Mouse (Mus musculus): ENCODE measurements around the gene Numbl. TPM values are rescaled to one million over a fixed set of nuclear protein-coding genes. Genes with fewer than 3 reads are reported as not detected.

Numbl gene
- polyA plus RNA-seq, 1 experiment from 2014 or later: 4.6 TPM

DNA sequence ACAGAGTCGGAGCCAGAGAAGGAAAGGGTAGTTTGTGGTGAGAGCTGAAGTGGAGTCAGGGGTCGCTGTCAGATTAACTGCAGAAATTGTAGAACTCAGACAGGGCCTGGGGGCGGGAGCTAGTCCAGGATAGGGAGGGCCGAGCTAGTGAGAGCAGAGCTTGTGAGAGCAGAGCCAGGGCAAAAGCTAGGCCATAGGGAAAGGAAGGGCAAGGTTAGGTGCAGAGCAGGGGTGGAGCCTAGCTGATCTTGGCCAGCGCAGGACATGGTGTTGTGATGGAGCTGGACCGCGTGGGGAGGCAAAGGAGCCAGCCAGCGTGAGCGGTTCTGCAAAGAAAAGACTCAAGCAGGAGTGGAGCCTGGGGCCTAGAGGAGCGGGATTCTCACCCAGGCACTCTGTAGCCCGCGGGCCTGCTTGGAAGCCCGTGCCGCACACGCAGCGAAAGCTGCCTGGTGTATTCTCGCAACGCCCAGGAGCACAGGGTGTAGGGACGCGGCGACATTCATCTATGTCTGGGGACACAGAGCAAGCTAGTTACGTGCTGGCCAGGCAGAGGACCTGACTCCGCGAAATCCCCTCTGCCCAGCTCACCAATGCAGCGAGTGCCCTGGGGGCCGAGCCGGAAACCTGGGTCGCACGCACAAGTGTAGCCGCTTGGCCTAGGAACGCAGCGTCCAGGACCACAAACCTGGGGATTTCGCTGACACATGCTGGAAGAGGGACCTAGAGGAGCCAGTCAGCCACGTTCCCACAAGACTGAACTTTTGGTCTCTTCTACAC, 68.1 kb downstream of the Numbl start:
- peak overlapping the region; percentile 36 for H3K4me3 ChIP-seq (ENCODE audit: low read depth, low read length)
- H3K36me3 ChIP-seq (ENCODE audit: control insufficient read depth, insufficient read depth, low read length): no peaks in the 10 kb centered on the region
- 29% methylated on average over 34 of the region's 34 CpGs for WGBS (ENCODE audit: insufficient replicate concordance)

DNA sequence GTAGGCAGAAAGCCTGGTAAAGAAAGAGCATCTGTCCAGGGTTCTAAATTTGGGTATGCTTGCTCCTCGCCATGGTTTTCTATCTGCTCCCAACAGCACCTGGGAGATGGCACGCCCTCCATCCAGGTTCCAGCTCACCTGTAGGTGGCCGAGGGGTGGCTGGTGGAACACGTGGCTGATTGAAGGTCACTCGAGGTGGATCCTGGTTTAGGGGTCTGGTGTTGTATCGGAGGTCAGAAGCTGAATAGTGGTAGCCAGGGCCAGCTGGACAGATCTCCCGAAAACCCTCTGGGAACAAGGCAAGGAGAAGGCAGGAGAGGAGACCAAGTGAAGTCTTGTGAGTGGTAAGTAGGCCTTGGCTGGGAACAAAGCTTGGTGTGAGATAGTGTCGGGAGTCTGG, 69.3 kb downstream of the Numbl start:
- Histone ChIP-seq H3K27ac (ENCODE audit: low read depth, low read length) (no peak overlapping the region), H3K36me3 (ENCODE audit: control insufficient read depth, insufficient read depth, low read length) (no peaks in the 10 kb centered on the region), H3K9ac (ENCODE audit: low read depth, low read length) (no peak overlapping the region), H3K4me3 (ENCODE audit: low read depth, low read length) (no peak overlapping the region), H3K4me2 (no peak overlapping the region), H3K9me3 (replicated peaks; ENCODE audit: control insufficient read depth, low read length) (no peaks in the 10 kb centered on the region), H3K4me1 (ENCODE audit: control insufficient read depth, insufficient read depth, low read length) (peaks cover 28% of the 10 kb centered on the region), H3K27me3 (ENCODE audit: control insufficient read depth, insufficient read depth, low read length) (peaks cover 86% of the 10 kb centered on the region)
- no peak for ATAC-seq (replicated peaks; ENCODE audit: insufficient number of reproducible peaks, low FRiP score, low TSS enrichment)
- WGBS (ENCODE audit: insufficient replicate concordance): 80% methylated on average over 8 of the region's 8 CpGs

More for the DNA sequence above, 68.1 kb downstream of the Numbl start:
- no peak overlapping the region for H3K27ac ChIP-seq (ENCODE audit: low read depth, low read length)
- peaks cover 79% of the 10 kb centered on the region for H3K27me3 ChIP-seq (ENCODE audit: control insufficient read depth, insufficient read depth, low read length)
- H3K4me2 ChIP-seq: peak overlapping the region; percentile 57
- ATAC-seq (replicated peaks; ENCODE audit: insufficient number of reproducible peaks, low FRiP score, low TSS enrichment): no peak
- H3K4me1 ChIP-seq (ENCODE audit: control insufficient read depth, insufficient read depth, low read length): peaks cover 25% of the 10 kb centered on the region
- H3K9me3 ChIP-seq (replicated peaks; ENCODE audit: control insufficient read depth, low read length): no peaks in the 10 kb centered on the region
- H3K9ac ChIP-seq (ENCODE audit: low read depth, low read length): 0 out of 2 replicates have a peak overlapping the region, but pooled peaks have one; percentile 40

- Histone ChIP-seq H3K9me3 (replicated peaks; ENCODE audit: control insufficient read depth, low read length) (no peaks in the 10 kb centered on the region), H3K4me3 (ENCODE audit: low read depth, low read length) (no peak overlapping the region), H3K4me1 (ENCODE audit: control insufficient read depth, insufficient read depth, low read length) (peaks cover 30% of the 10 kb centered on the region), H3K4me2 (no peak overlapping the region), H3K36me3 (ENCODE audit: control insufficient read depth, insufficient read depth, low read length) (no peaks in the 10 kb centered on the region), H3K27ac (ENCODE audit: low read depth, low read length) (no peak overlapping the region), H3K9ac (ENCODE audit: low read depth, low read length) (no peak overlapping the region), H3K27me3 (ENCODE audit: control insufficient read depth, insufficient read depth, low read length) (peaks cover 86% of the 10 kb centered on the region)
- no peak for ATAC-seq (replicated peaks; ENCODE audit: insufficient number of reproducible peaks, low FRiP score, low TSS enrichment)
- 77% methylated on average over 11 of the region's 11 CpGs for WGBS (ENCODE audit: insufficient replicate concordance)
These were observed 69.9 kb downstream of the Numbl start for GRCm38 (mm10) chr7:27328161-27328560.

GRCm38 (mm10) chr7:27328648-27329047, 70.4 kb downstream of the Numbl start:
- Histone ChIP-seq H3K4me1 (ENCODE audit: control insufficient read depth, insufficient read depth, low read length) (peaks cover 35% of the 10 kb centered on the region), H3K9ac (ENCODE audit: low read depth, low read length) (no peak overlapping the region), H3K4me2 (no peak overlapping the region), H3K36me3 (ENCODE audit: control insufficient read depth, insufficient read depth, low read length) (no peaks in the 10 kb centered on the region), H3K27me3 (ENCODE audit: control insufficient read depth, insufficient read depth, low read length) (peaks cover 87% of the 10 kb centered on the region), H3K27ac (ENCODE audit: low read depth, low read length) (no peak overlapping the region), H3K9me3 (replicated peaks; ENCODE audit: control insufficient read depth, low read length) (no peaks in the 10 kb centered on the region), H3K4me3 (ENCODE audit: low read depth, low read length) (no peak overlapping the region)
- no peak for ATAC-seq (replicated peaks; ENCODE audit: insufficient number of reproducible peaks, low FRiP score, low TSS enrichment)
- WGBS (ENCODE audit: insufficient replicate concordance): 34% methylated on average over 16 of the region's 16 CpGs

- WGBS (ENCODE audit: insufficient replicate concordance): 4% methylated on average over 45 of the region's 45 CpGs
- ATAC-seq (replicated peaks; ENCODE audit: insufficient number of reproducible peaks, low FRiP score, low TSS enrichment): peak; percentile 29; the same call in 1 of the 2 replicates
- Histone ChIP-seq H3K27ac (ENCODE audit: low read depth, low read length) (no peak overlapping the region), H3K9ac (ENCODE audit: low read depth, low read length) (no peak overlapping the region), H3K27me3 (ENCODE audit: control insufficient read depth, insufficient read depth, low read length) (peaks cover 95% of the 10 kb centered on the region), H3K4me3 (ENCODE audit: low read depth, low read length) (peak overlapping the region; percentile 28), H3K36me3 (ENCODE audit: control insufficient read depth, insufficient read depth, low read length) (no peaks in the 10 kb centered on the region), H3K4me2 (peak overlapping the region; percentile 62), H3K4me1 (ENCODE audit: control insufficient read depth, insufficient read depth, low read length) (peaks cover 41% of the 10 kb centered on the region), H3K9me3 (replicated peaks; ENCODE audit: control insufficient read depth, low read length) (no peaks in the 10 kb centered on the region)
These were observed 71.2 kb downstream of the Numbl start for GRCm38 (mm10) chr7:27329326-27329947.

- H3K36me3 ChIP-seq (ENCODE audit: control insufficient read depth, insufficient read depth, low read length): no peaks in the 10 kb centered on the region
- H3K9me3 ChIP-seq (replicated peaks; ENCODE audit: control insufficient read depth, low read length): no peaks in the 10 kb centered on the region
- WGBS (ENCODE audit: insufficient replicate concordance): 20% methylated on average over 17 of the region's 17 CpGs
- peak overlapping the region; percentile 86 for H3K4me2 ChIP-seq
- H3K4me3 ChIP-seq (ENCODE audit: low read depth, low read length): peak overlapping the region; percentile 47; the same call in 1 of the 2 replicates
- H3K27me3 ChIP-seq (ENCODE audit: control insufficient read depth, insufficient read depth, low read length): peaks cover 96% of the 10 kb centered on the region
- no peak overlapping the region for H3K9ac ChIP-seq (ENCODE audit: low read depth, low read length)
- no peak overlapping the region for H3K27ac ChIP-seq (ENCODE audit: low read depth, low read length)
- ATAC-seq (replicated peaks; ENCODE audit: insufficient number of reproducible peaks, low FRiP score, low TSS enrichment): no peak
- peaks cover 41% of the 10 kb centered on the region for H3K4me1 ChIP-seq (ENCODE audit: control insufficient read depth, insufficient read depth, low read length)
These were observed 71.7 kb downstream of the Numbl start for GRCm38 (mm10) chr7:27329981-27330380.

DNA sequence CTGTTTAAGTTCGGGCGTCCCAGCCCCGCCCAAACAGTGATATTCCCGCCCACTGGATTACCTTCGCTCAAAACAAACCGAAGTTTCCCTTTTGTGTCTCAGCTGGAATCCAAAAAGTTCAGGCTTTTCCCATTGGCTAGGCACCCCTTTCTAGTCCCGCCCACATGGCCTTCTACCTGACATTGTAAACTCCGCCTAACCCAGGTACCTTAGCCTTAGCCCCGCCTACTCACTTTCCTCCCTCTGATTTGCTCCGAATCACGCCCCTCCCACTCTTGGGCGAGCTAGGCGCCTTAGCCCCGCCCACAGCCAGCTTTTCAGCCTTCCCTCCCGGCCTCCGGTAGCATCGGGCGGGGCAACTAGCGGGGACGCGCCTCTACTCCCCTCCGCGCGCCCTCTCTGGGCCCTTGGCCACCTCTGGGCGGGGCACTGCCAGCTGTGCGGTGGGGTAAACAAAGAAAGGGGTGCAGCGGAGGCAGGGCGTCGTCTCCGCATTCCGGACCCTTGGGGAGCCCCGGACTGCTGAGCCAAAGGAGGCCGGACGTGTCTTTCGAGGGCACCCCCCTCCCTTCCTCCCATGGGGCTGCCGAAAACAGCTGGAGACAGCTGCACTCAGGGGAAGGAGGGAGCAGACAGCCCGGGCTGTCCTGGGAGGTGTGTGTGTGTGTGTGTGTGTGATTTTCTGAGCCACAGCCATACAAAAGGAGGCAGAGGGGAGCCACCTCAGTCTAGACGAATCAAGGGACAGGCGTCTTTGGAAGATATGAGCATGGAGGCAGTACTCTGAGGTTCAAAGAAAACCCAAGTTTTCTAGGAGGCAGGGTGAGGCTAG, 72.7 kb downstream of the Numbl start:
- peak; percentile 18 for ATAC-seq (replicated peaks; ENCODE audit: insufficient number of reproducible peaks, low FRiP score, low TSS enrichment)
- WGBS (ENCODE audit: insufficient replicate concordance): under 1% methylated on average over 39 of the region's 39 CpGs
- Histone ChIP-seq H3K4me2 (peak overlapping the region; percentile 86), H3K4me3 (ENCODE audit: low read depth, low read length) (peak overlapping the region; percentile 47), H3K27ac (ENCODE audit: low read depth, low read length) (0 out of 2 replicates have a peak overlapping the region, but pooled peaks have one; percentile 24), H3K27me3 (ENCODE audit: control insufficient read depth, insufficient read depth, low read length) (peaks cover 92% of the 10 kb centered on the region), H3K36me3 (ENCODE audit: control insufficient read depth, insufficient read depth, low read length) (no peaks in the 10 kb centered on the region), H3K9me3 (replicated peaks; ENCODE audit: control insufficient read depth, low read length) (no peaks in the 10 kb centered on the region), H3K9ac (ENCODE audit: low read depth, low read length) (peak overlapping the region; percentile 40; the same call in 1 of the 2 replicates), H3K4me1 (ENCODE audit: control insufficient read depth, insufficient read depth, low read length) (peaks cover 36% of the 10 kb centered on the region)

GRCm38 (mm10) chr7:27331541-27331851, 73.3 kb downstream of the Numbl start:
- peak overlapping the region; percentile 86 for H3K4me2 ChIP-seq
- H3K27ac ChIP-seq (ENCODE audit: low read depth, low read length): 0 out of 2 replicates have a peak overlapping the region, but pooled peaks have one; percentile 16
- H3K27me3 ChIP-seq (ENCODE audit: control insufficient read depth, insufficient read depth, low read length): peaks cover 91% of the 10 kb centered on the region
- no peaks in the 10 kb centered on the region for H3K9me3 ChIP-seq (replicated peaks; ENCODE audit: control insufficient read depth, low read length)
- no peak for ATAC-seq (replicated peaks; ENCODE audit: insufficient number of reproducible peaks, low FRiP score, low TSS enrichment)
- H3K36me3 ChIP-seq (ENCODE audit: control insufficient read depth, insufficient read depth, low read length): no peaks in the 10 kb centered on the region
- peak overlapping the region; percentile 53 for H3K4me3 ChIP-seq (ENCODE audit: low read depth, low read length)
- WGBS (ENCODE audit: insufficient replicate concordance): 4% methylated on average over 8 of the region's 8 CpGs
- H3K9ac ChIP-seq (ENCODE audit: low read depth, low read length): no peak overlapping the region
- peaks cover 32% of the 10 kb centered on the region for H3K4me1 ChIP-seq (ENCODE audit: control insufficient read depth, insufficient read depth, low read length)
